Mouse (Mus musculus): ENCODE results near the gene Olfm4.

GRCm38 (mm10) chr14:80010426-80010825 lies 26.5 kb downstream of the Olfm4 start:
- TF ChIP-seq POLR2A (IDR thresholded peaks at IDR 0.05; ENCODE audit: borderline replicate concordance, extremely low read depth, insufficient read depth, insufficient read length, poor library complexity, severe bottlenecking) (no peak), CTCF (IDR thresholded peaks at IDR 0.05; ENCODE audit: borderline replicate concordance, extremely low read depth, insufficient read depth, insufficient read length) (no peak)

Measured in brain, embryonic 14.5 days (tissue).